Mouse (Mus musculus): ENCODE measurements around the gene Adnp.

DNA sequence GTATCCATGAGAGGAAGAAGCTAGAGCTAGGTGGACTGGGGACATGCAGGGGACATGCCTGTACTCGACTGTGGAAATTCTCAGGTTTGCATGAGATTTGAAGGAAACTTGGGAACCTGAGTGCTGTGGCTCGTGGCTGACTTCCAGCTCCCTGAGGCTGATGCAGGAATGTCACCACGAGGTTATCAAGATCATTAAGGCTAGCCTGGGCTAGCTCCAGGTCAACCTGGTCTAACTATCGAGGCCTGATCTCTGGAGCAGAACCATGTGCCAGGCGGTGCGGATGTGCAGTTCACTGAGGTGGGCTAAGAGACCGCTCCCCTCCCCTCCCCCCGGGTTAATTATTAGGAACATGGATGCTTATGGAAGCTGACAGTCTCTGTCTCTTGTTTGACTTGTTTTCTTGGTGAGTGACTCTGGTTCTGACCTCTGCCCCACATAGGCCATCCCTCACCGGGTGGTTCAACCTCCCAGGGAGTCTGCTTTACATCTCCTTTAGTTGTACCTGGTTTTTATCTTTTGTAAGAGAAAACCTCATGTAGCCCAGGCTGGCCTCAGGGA is 46.5 kb downstream of the Adnp start:
- TF ChIP-seq CTCF (IDR thresholded peaks at IDR 0.05; ENCODE audit: low read depth, low read length) (no peak), TAL1 (conservative IDR thresholded peaks at IDR 0.05; ENCODE audit: low read depth, low read length) (no peak), GATA1 (IDR thresholded peaks at IDR 0.05; ENCODE audit: borderline replicate concordance, low read length) (no peak), POLR2AphosphoS5 (IDR thresholded peaks at IDR 0.05; ENCODE audit: insufficient replicate concordance, low read depth, low read length) (no peak), GATA2 (IDR thresholded peaks at IDR 0.05; ENCODE audit: borderline replicate concordance, low read depth, low read length) (no peak)
